Mouse (Mus musculus) 416B (cell line): ENCODE measurements around the gene Gpr89.

ENCODE experiments used
- DNase-seq: peaks from one replicate; pipeline ENCODE4 v3.0.0; 2011; ENCODE audit warnings: low read depth

The Gpr89 gene

GRCm38 (mm10) chr3:96823701-96824100 is 81.4 kb downstream of the Gpr89 start:
- DNase-seq, result no peak

DNA sequence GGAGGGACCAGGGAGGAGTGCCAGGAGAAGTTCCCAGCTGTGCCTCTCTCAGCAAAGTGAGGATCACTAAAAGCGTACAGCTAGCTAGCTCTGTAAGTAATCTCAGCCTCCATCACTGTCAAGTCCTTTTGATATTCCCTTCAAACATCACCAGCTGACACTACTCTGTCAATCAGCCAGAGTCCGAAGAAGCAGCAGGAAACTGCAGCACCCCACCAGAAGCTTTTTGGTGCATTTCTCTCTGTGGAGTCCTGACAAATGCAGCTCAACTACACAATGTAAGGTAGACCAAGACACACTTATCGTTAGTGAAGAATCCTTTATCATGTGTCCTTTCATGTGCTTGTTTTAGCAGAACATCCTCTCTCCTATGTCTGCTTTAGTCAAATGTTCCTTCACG is 83.6 kb downstream of the Gpr89 start:
- DNase-seq, result no peak

DNA sequence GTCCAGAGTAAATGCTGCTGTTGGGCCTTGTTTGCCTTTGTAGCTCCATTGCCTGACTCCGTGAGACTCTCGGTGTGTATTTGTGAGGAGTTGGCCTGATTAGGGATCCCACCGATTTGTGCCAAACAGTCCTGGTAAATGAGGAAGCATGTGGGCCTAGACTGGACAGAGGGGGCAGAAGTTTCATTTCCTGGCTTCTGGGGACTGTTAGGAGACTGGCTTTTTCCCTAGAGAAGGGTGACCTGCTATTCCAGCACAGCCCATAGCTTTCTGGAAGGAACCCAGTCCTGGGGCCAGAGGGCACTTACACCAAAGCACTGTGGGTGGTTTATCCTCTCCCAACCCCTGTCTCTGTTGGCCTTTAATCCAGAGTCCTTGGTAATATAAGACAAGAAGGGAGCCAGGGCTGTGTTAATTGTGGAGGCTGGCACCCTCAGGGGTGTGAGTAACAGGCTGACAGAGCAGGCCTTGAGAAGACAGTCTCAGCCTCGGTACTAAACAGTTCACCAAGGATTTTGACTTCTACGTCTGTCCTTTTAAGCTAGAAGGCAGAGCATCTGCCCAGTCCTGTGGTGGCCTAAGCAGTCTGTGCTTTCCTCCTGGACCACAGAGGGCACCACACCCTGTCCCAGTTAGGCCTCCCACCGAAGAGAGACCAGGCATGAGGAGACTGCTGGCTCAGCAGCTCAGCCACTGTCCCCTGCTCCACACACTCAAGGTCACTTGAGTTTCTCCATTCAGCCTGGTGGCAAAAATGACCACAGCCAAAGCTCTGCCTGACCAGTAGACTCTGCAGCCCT is 84.8 kb downstream of the Gpr89 start:
- no peak for DNase-seq
